In genomic region chr6:71583198-71583597, GRCm38 (mm10) we compare ENCODE assay signal across 18 mouse cellular contexts.
"Had no signal": no experiment of that assay in that cellular context is flagged by ENCODE, and none has a peak within 500 bp of the region (broad histone marks: within the 10 kb centered on the region; RNA-seq: fewer than 3 reads in every experiment).

No protein-coding gene starts in this region.

- H3K4me3 ChIP-seq: left cerebral cortex, adult 2 months; liver, embryonic 13.5 days; midbrain, embryonic 12.5 days; neural tube, embryonic 12.5 days; neural tube, embryonic 15.5 days had no signal

- H3K4me2 ChIP-seq: liver, embryonic 13.5 days; midbrain, embryonic 12.5 days; neural tube, embryonic 12.5 days; neural tube, embryonic 15.5 days had no signal

- DNase-seq: kidney, postnatal 25 days; layer of hippocampus, postnatal 36 days; liver, embryonic 13.5 days; lung, adult 2 months; lung, postnatal 14 days; lung, postnatal 4 days; right cerebral cortex, adult 18-20 months; right cerebral cortex, postnatal 14 days; right cerebral cortex, postnatal 4 days; thymus, adult 2 months; thymus, postnatal 14 days; thymus, postnatal 4 days had no signal

- H3K27me3 ChIP-seq: liver, embryonic 13.5 days; midbrain, embryonic 12.5 days; neural tube, embryonic 12.5 days; neural tube, embryonic 15.5 days had no signal

- H3K9me3 ChIP-seq: liver, embryonic 13.5 days; midbrain, embryonic 12.5 days; neural tube, embryonic 12.5 days; neural tube, embryonic 15.5 days had no signal

- H3K27ac ChIP-seq: kidney, postnatal 0 days; left cerebral cortex, adult 2 months; liver, embryonic 13.5 days; midbrain, embryonic 12.5 days; neural tube, embryonic 12.5 days; neural tube, embryonic 15.5 days; stomach, postnatal 0 days had no signal

- H3K9ac ChIP-seq: liver, embryonic 13.5 days; midbrain, embryonic 12.5 days; neural tube, embryonic 12.5 days; neural tube, embryonic 15.5 days had no signal

- H3K4me1 ChIP-seq: liver, embryonic 13.5 days; midbrain, embryonic 12.5 days; neural tube, embryonic 12.5 days; neural tube, embryonic 15.5 days had no signal
